Mouse (Mus musculus): ENCODE data around the gene Fut1. TPM values are rescaled to one million over a fixed set of nuclear protein-coding genes. Genes with fewer than 3 reads are reported as not detected.

Gene Fut1
- polyA plus RNA-seq (2012; rRNA removed; ENCODE audit: low replicate concordance): 0.47 and 1.1 TPM in 2 replicates

DNA sequence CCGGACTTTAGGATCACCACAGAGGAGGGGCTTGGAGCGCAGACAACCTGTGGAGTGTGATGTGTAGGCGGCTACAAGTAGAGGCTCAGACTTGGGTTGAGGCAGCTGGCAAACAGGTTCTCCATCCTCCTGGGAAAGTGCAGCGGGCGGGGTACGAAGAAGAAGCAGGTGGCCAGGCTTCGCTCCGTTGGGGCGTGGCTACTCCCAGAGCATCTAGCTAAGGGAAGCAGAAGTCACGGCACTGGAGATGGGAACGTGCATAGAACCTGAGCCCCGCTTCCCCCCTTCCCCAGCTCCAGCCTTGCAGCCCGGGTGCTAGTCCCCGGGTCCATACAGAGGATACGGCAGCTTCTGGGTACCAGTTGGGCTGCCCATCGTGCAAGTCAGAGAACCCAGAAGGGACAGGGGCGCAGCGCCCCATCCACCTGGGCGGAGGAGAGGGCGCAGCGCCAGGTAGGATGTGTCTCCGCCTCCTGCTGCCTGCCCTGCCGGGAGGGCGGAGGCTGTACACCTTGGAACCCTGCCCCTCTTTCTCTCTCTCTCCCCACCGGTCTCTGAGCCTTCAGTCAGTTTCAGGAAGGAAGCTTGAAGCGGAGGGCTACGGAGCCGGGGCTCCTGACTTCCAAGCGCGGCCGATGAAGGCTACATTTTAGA lies at the start of gene Fut1:
TSS of gene Fut1 (plus strand) at position 248 of the 654 bp plus-strand sequence.

DNA sequence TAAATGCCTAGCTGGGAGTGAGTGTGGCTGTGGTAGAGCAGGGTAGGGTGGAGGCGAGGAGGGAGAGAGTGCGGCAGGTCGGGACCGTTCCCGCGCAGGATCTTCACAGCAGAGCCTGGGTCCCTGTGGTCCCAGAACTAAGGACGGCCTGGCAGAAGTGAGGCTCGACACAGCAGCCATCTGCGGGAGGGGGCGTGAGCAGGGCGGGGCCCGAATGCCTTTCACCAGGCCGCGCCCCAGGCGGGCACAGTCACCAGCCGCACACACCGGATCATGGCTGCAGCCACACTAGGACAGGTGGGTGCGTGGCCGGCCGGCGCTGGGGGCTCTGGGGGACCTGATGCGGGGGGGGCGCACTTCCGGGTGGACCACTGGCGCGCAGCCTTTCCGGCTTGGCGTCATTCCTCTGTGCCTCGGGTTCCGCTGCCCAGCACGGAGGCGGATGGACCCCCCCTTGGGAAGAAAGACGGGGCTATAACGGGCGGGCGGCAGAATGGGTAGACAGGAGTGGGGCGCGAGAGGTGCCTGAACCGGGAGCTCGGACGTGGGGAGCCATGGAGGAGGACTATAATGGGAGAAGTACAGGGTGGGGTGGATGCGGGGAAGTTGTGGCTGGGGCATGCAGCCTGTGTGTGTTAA lies 46.9 kb upstream of the Fut1 start, which contains the start of gene Bcat2:
TSS of gene Bcat2 (plus strand) at position 51 of the 639 bp plus-strand sequence.

DNA sequence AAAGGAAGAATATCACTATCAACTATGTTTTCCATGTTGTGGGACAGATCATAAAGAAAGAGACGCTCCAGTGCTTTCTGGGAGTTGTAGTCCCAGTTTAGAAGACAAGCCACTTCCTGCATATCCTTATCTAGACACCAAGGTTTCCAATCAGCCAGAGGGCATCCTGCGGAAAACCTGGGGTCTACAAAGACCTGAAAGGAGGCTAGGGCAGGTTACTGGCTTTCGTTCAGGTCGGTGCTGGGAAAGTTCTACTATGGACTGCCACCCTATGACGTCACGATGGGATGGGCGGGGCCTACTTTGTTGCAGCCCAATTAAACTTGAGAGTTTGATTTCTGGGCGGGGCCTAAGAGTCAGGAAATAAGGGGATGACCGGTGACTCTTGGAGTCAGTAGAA lies 4.4 kb downstream of the Fut1 start, which contains the start of gene Izumo1:
TSS of gene Izumo1 (plus strand) at position 369 of the 400 bp plus-strand sequence.

DNA sequence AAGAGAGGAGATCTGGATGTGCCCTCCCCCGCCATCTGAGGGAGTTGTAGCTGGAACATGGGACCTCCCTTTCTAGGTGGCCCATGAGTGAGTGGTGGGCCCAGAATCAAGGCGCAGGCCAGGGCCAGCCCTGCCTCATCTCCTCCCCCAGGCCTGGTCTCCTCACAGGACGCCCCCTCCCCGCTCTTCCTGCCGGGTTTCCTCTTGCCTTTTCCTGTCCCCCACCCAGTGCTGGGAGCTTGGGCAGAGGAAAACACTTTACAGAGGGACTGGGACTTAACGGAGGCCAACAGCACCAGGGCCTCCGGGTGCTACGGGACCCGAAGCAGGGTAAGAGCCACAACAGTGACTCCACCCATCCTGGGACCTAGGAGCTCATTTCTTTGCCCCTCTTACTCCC lies 10.2 kb downstream of the Fut1 start, which contains the start of gene Rasip1:
TSS of gene Rasip1 (plus strand) at position 228 of the 400 bp plus-strand sequence.

DNA sequence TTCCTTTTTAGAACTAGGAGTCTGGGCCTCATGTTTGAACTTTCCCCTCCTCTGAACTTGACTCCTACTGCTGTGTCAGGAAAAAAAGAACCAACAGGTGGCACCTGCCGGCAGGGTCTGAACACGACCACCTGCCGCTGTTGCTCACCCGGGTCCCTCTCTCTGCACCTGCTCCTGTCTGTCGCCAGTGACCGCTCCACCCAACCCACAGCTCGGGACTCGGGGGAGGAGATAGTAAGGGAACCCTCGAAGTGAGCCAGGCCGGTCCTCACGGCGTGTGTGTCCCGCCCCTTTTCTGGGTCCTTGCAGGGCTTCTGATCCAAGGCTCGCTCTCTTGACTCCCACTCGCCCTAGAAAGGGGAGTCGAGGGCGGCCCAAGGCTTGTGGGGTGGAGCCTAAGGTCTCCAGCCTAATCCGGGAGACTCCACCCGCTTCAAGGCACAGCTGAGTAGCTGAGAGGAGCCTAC lies 22.5 kb downstream of the Fut1 start, which contains the start of gene Mamstr:
TSS of gene Mamstr (plus strand) at position 417 of the 467 bp plus-strand sequence.

DNA sequence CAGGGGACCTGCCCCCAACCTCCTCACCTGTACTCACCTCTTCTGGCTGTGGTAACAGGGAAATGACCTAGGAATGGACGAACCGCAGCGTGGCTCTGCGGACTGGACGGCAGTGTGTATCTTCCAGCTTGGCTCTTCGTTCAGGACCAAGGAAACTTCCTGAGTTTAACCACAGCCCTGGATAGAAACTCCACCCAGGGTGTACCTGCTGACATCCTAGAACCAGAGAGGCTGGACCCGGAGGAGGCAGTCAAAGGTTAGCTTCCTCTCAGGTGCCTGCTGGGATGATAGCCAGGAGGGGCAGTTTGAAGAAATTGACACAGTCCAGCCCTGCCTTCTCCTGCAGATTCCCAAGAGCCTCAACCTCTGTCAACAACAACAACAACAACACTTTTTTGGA lies 49.1 kb downstream of the Fut1 start, which contains the start of gene Fut2:
TSS of gene Fut2 (minus strand) at position 234 of the 400 bp plus-strand sequence.

Other genes with a start within 250 kb of the Fut1 start
- 2.5 and 6.3 TPM in 2 replicates for gene Lin7b, start 246.7 kb upstream of the Fut1 start, polyA plus RNA-seq (2012; rRNA removed; ENCODE audit: low replicate concordance)
- gene Snrnp70, start 221.5 kb upstream of the Fut1 start, polyA plus RNA-seq (2012; rRNA removed; ENCODE audit: low replicate concordance): 112 and 146 TPM in 2 replicates
- 0.05 TPM in 2 replicates for gene Kcna7, start 211.6 kb upstream of the Fut1 start, polyA plus RNA-seq (2012; rRNA removed; ENCODE audit: low replicate concordance)
- 0.05 and 0.39 TPM in 2 replicates for gene Ntf5, start 203.6 kb upstream of the Fut1 start, polyA plus RNA-seq (2012; rRNA removed; ENCODE audit: low replicate concordance)
- 0.26 TPM in 1 of 2 replicates, not detected in the other for gene Lhb, start 196.5 kb upstream of the Fut1 start, polyA plus RNA-seq (2012; rRNA removed; ENCODE audit: low replicate concordance)
- 12.8 and 17.7 TPM in 2 replicates for gene Gys1, start 182.4 kb upstream of the Fut1 start, polyA plus RNA-seq (2012; rRNA removed; ENCODE audit: low replicate concordance)
- 41.3 and 64.9 TPM in 2 replicates for gene Ruvbl2, start 179.2 kb upstream of the Fut1 start, polyA plus RNA-seq (2012; rRNA removed; ENCODE audit: low replicate concordance)
- gene Ftl1, start 157.4 kb upstream of the Fut1 start, polyA plus RNA-seq (2012; rRNA removed; ENCODE audit: low replicate concordance): 4,626 and 7,473 TPM in 2 replicates
- gene Bax, start 150.4 kb upstream of the Fut1 start, polyA plus RNA-seq (2012; rRNA removed; ENCODE audit: low replicate concordance): 99.5 and 120 TPM in 2 replicates
- gene Tulp2, start 135.4 kb upstream of the Fut1 start, polyA plus RNA-seq (2012; rRNA removed; ENCODE audit: low replicate concordance): 0.18 TPM in 1 of 2 replicates, not detected in the other
- not detected in 2 replicates for gene Gm45808, start 130.5 kb upstream of the Fut1 start, polyA plus RNA-seq (2012; rRNA removed; ENCODE audit: low replicate concordance)
- 0.32 and 0.59 TPM in 2 replicates for gene Dhdh, start 128.5 kb upstream of the Fut1 start, polyA plus RNA-seq (2012; rRNA removed; ENCODE audit: low replicate concordance)
- gene Nucb1, start 106.9 kb upstream of the Fut1 start, polyA plus RNA-seq (2012; rRNA removed; ENCODE audit: low replicate concordance): 567 and 598 TPM in 2 replicates
- 18.7 and 21.9 TPM in 2 replicates for gene Ppp1r15a, start 91.0 kb upstream of the Fut1 start, polyA plus RNA-seq (2012; rRNA removed; ENCODE audit: low replicate concordance)
- gene Plekha4, start 91.0 kb upstream of the Fut1 start, polyA plus RNA-seq (2012; rRNA removed; ENCODE audit: low replicate concordance): 3.7 and 6.0 TPM in 2 replicates
- gene Hsd17b14, start 62.4 kb upstream of the Fut1 start, polyA plus RNA-seq (2012; rRNA removed; ENCODE audit: low replicate concordance): 0.63 and 0.78 TPM in 2 replicates
- 31.0 and 41.9 TPM in 2 replicates for gene Bcat2, start 47.1 kb upstream of the Fut1 start, polyA plus RNA-seq (2012; rRNA removed; ENCODE audit: low replicate concordance)
- 2.2 TPM in 1 of 2 replicates, not detected in the other for gene Fgf21, start 1.8 kb upstream of the Fut1 start, polyA plus RNA-seq (2012; rRNA removed; ENCODE audit: low replicate concordance)
- gene Izumo1, start 4.5 kb downstream of the Fut1 start, polyA plus RNA-seq (2012; rRNA removed; ENCODE audit: low replicate concordance): 0.25 and 0.43 TPM in 2 replicates
- 8.4 and 11.8 TPM in 2 replicates for gene Rasip1, start 10.2 kb downstream of the Fut1 start, polyA plus RNA-seq (2012; rRNA removed; ENCODE audit: low replicate concordance)
- gene Mamstr, start 22.7 kb downstream of the Fut1 start, polyA plus RNA-seq (2012; rRNA removed; ENCODE audit: low replicate concordance): 1.1 and 2.0 TPM in 2 replicates
- 0.25 and 20.6 TPM in 2 replicates for gene Fut2, start 49.1 kb downstream of the Fut1 start, polyA plus RNA-seq (2012; rRNA removed; ENCODE audit: low replicate concordance)
- 0.15 and 0.25 TPM in 2 replicates for gene Ntn5, start 66.7 kb downstream of the Fut1 start, polyA plus RNA-seq (2012; rRNA removed; ENCODE audit: low replicate concordance)
- gene Sec1, start 77.1 kb downstream of the Fut1 start, polyA plus RNA-seq (2012; rRNA removed; ENCODE audit: low replicate concordance): 0.08 and 0.23 TPM in 2 replicates
- gene Car11, start 82.6 kb downstream of the Fut1 start, polyA plus RNA-seq (2012; rRNA removed; ENCODE audit: low replicate concordance): 1.8 and 5.9 TPM in 2 replicates
- gene Dbp, start 87.8 kb downstream of the Fut1 start, polyA plus RNA-seq (2012; rRNA removed; ENCODE audit: low replicate concordance): 13.9 and 52.0 TPM in 2 replicates
- 1,256 and 1,945 TPM in 2 replicates for gene Rpl18, start 98.2 kb downstream of the Fut1 start, polyA plus RNA-seq (2012; rRNA removed; ENCODE audit: low replicate concordance)
- gene Sphk2, start 100.7 kb downstream of the Fut1 start, polyA plus RNA-seq (2012; rRNA removed; ENCODE audit: low replicate concordance): 176 and 286 TPM in 2 replicates
- gene Fam83e, start 103.9 kb downstream of the Fut1 start, polyA plus RNA-seq (2012; rRNA removed; ENCODE audit: low replicate concordance): 97.0 and 162 TPM in 2 replicates
- 0.63 TPM in 1 of 2 replicates, not detected in the other for gene Spaca4, start 108.5 kb downstream of the Fut1 start, polyA plus RNA-seq (2012; rRNA removed; ENCODE audit: low replicate concordance)
- 1.4 and 5.4 TPM in 2 replicates for gene Lmtk3, start 166.4 kb downstream of the Fut1 start, polyA plus RNA-seq (2012; rRNA removed; ENCODE audit: low replicate concordance)
- 111 and 403 TPM in 2 replicates for gene Sult2b1, start 167.4 kb downstream of the Fut1 start, polyA plus RNA-seq (2012; rRNA removed; ENCODE audit: low replicate concordance)
- 68.2 and 124 TPM in 2 replicates for gene Cyth2, start 197.3 kb downstream of the Fut1 start, polyA plus RNA-seq (2012; rRNA removed; ENCODE audit: low replicate concordance)
- gene Kcnj14, start 207.5 kb downstream of the Fut1 start, polyA plus RNA-seq (2012; rRNA removed; ENCODE audit: low replicate concordance): 0.08 TPM in 2 replicates
- 12.1 and 13.8 TPM in 2 replicates for gene Grwd1, start 213.7 kb downstream of the Fut1 start, polyA plus RNA-seq (2012; rRNA removed; ENCODE audit: low replicate concordance)